Mouse (Mus musculus): ENCODE results near the gene Sf1. TPM values are rescaled to one million over a fixed set of nuclear protein-coding genes. Genes with fewer than 3 reads are reported as not detected.

Sf1 gene
- polyA plus RNA-seq, 1 experiment from 2014 or later: 129 TPM

DNA sequence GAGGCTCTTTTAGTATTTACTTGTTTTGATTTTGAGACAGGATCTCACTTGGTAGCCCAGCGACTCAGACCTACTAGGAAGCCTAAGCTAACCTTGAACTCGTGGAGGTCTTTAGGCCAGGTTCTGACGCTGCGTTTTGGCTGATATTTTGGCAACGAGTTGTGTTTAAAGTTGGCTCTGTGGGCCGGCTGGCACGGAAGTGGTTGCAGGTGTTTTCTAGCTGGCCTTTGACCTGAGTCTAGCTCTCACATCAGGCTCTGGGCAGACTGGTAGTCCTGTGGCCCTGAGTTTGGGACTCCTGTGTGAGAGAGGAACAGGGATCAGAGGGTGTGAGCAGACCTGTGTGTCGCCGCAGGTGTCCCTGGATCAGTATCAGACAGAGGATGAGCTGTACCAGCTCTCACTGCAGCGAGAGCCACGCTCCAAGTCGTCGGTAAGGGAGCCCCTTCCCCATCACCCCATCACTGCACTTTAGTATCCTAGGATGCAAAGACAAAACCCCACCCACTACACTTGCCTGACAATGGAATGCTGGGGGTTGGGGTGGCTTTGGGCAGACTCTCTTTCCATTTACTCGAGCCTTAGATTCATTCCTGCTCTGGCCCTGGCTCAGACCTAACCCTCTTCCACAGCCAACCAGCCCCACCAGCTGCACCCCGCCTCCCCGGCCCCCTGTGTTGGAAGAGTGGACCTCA, 44.5 kb downstream of the Sf1 start:
- Histone ChIP-seq H3K36me3 (no peaks in the 10 kb centered on the region), H3K4me1 (replicated peaks) (no peaks in the 10 kb centered on the region; the same call in 1 of the 2 replicates), H3K27me3 (replicated peaks) (peaks cover 10% of the 10 kb centered on the region), H3K4me3 (replicated peaks) (no peak overlapping the region), H3K27ac (no peak overlapping the region), H3K9me3 (no peaks in the 10 kb centered on the region), H3K4me2 (replicated peaks) (no peak overlapping the region), H3K9ac (no peak overlapping the region)
- WGBS: 58% methylated on average over 16 of the region's 16 CpGs
- ATAC-seq: no peak

DNA sequence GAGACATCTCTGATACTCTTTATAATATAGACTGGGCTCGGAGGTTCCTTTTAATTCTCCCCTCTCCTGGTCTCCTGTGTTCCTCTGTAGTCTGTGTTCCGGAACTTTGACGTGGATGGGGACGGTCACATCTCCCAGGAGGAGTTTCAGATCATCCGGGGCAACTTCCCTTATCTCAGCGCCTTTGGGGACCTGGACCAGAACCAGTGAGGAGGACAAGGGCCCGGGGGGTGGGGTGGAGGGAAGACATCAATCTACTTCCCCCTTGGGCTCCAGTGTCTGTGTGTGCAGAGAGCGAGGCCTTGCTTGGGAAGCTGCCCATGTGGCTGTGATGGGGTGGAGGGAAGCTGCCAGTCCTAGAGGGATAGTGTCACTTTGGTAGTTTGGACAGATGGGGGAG, 45.3 kb downstream of the Sf1 start:
- Histone ChIP-seq H3K9me3 (no peaks in the 10 kb centered on the region), H3K36me3 (no peaks in the 10 kb centered on the region), H3K4me2 (replicated peaks) (no peak overlapping the region), H3K27ac (no peak overlapping the region), H3K27me3 (replicated peaks) (peaks cover 4% of the 10 kb centered on the region; the same call in 1 of the 2 replicates), H3K4me3 (replicated peaks) (no peak overlapping the region), H3K9ac (no peak overlapping the region), H3K4me1 (replicated peaks) (no peaks in the 10 kb centered on the region; the same call in 1 of the 2 replicates)
- 79% methylated on average over 8 of the region's 8 CpGs for WGBS
- no peak for ATAC-seq

DNA sequence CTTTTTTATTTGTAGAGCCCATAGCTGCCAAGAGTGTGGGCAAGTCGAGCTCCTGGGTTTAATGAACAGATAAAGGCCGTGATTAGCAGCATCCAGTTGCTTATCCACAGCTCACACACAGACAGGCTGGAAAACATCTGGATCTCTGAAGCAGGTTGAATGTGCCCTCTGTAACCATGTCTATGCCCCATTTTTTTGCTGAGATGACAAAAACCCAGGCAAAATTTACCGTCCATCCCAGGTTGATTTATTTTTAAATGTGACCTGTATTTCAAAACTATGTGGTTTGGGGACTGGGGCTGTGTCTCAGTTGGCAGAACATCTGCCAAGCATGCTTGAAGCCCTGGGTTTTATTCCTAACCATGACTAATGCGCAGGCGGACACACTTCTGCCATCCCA, 45.7 kb downstream of the Sf1 start:
- Histone ChIP-seq H3K9me3 (no peaks in the 10 kb centered on the region), H3K4me3 (replicated peaks) (no peak overlapping the region), H3K4me2 (replicated peaks) (no peak overlapping the region), H3K27me3 (replicated peaks) (peaks cover 3% of the 10 kb centered on the region; the same call in 1 of the 2 replicates), H3K36me3 (no peaks in the 10 kb centered on the region), H3K27ac (no peak overlapping the region), H3K4me1 (replicated peaks) (no peaks in the 10 kb centered on the region; the same call in 1 of the 2 replicates), H3K9ac (no peak overlapping the region)
- WGBS: 76% methylated on average over 5 of the region's 5 CpGs
- ATAC-seq: no peak

GRCm38 (mm10) chr19:6409936-6410335, 46.4 kb downstream of the Sf1 start:
- Histone ChIP-seq H3K27ac (no peak overlapping the region), H3K27me3 (replicated peaks) (peaks cover 6% of the 10 kb centered on the region; the same call in 1 of the 2 replicates), H3K9me3 (no peaks in the 10 kb centered on the region), H3K9ac (no peak overlapping the region), H3K4me2 (replicated peaks) (no peak overlapping the region), H3K36me3 (no peaks in the 10 kb centered on the region), H3K4me3 (replicated peaks) (no peak overlapping the region), H3K4me1 (replicated peaks) (no peaks in the 10 kb centered on the region; the same call in 1 of the 2 replicates)
- ATAC-seq: no peak
- WGBS: 82% methylated on average over 5 of the region's 5 CpGs

GRCm38 (mm10) chr19:6412798-6413197, 49.3 kb downstream of the Sf1 start:
- Histone ChIP-seq H3K4me1 (replicated peaks) (peaks cover 3% of the 10 kb centered on the region; the same call in 1 of the 2 replicates), H3K4me2 (replicated peaks) (no peak overlapping the region), H3K27ac (no peak overlapping the region), H3K36me3 (no peaks in the 10 kb centered on the region), H3K9me3 (no peaks in the 10 kb centered on the region), H3K27me3 (replicated peaks) (0 out of 2 replicates have a peak, but pooled peaks cover 13% of the 10 kb centered on the region), H3K9ac (no peak overlapping the region), H3K4me3 (replicated peaks) (no peak overlapping the region)
- WGBS: 55% methylated on average over 14 of the region's 14 CpGs
- ATAC-seq: peak; percentile 7; the same call in 1 of the 2 replicates

DNA sequence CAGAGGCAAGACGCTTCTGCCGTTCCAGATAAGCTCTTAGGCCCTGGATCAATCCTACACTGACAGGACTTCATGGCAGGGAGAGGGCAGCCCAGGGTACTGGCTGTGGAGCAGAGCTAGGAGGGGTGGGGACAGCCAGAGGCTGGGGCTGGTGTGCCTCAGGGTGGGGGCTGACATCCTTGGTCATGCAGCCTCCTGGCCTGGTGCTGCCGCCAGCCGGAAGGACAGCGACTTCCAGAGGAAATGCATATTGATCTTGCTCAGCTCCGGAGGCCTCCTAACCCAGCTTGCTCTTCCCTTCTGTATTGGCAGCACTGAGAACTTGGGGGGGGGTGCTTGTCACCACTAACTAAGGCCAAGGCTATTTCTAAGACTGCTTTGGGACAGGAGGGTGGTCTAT, 52.0 kb downstream of the Sf1 start:
- Histone ChIP-seq H3K4me3 (replicated peaks) (no peak overlapping the region), H3K4me2 (replicated peaks) (no peak overlapping the region), H3K9ac (no peak overlapping the region), H3K9me3 (no peaks in the 10 kb centered on the region), H3K27ac (no peak overlapping the region), H3K36me3 (no peaks in the 10 kb centered on the region), H3K27me3 (replicated peaks) (peaks cover 39% of the 10 kb centered on the region), H3K4me1 (replicated peaks) (peaks cover 10% of the 10 kb centered on the region; the same call in 1 of the 2 replicates)
- 30% methylated on average over 6 of the region's 6 CpGs for WGBS
- ATAC-seq: no peak

DNA sequence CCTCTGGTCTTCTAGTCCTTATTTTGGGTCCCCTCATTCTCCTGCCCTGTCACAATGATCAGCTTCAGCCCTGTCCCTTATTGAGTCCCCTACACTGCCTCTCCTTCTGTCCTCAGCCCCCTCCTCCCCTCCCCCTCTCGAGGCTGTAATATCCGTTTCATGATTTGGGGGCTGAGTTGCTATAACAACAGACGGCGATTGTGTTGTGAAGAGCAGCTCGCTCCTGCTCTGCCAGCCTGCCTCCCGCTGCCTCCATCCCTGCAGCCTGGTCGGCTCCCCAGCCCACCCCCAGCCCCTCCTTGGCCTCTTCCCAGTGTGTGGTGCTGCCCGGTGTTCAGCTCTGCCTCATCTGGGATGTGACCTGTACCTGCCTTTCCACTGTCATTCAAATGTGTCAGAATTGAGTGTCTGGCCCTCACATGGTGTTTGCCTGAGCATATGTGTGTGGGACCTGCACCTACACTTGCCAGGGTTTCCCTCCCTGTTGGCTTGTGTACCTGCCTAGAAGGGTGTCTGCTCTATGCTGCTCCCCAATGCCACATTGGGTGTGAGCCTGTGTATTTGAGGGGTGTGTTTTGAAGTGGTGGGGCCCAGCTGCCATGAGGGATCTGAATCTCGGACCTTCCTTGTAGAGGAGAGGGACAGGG, 52.8 kb downstream of the Sf1 start:
- WGBS: 18% methylated on average over 9 of the region's 9 CpGs
- Histone ChIP-seq H3K4me2 (replicated peaks) (no peak overlapping the region), H3K27me3 (replicated peaks) (peaks cover 47% of the 10 kb centered on the region), H3K27ac (no peak overlapping the region), H3K9ac (no peak overlapping the region), H3K9me3 (no peaks in the 10 kb centered on the region), H3K4me3 (replicated peaks) (no peak overlapping the region), H3K4me1 (replicated peaks) (peaks cover 10% of the 10 kb centered on the region; the same call in 1 of the 2 replicates), H3K36me3 (no peaks in the 10 kb centered on the region)
- no peak for ATAC-seq

GRCm38 (mm10) chr19:6416894-6417761, 53.6 kb downstream of the Sf1 start:
- peaks cover 11% of the 10 kb centered on the region; the same call in 1 of the 2 replicates for H3K4me1 ChIP-seq (replicated peaks)
- H3K9ac ChIP-seq: no peak overlapping the region
- H3K27ac ChIP-seq: no peak overlapping the region
- WGBS: 58% methylated on average over 12 of the region's 12 CpGs
- no peaks in the 10 kb centered on the region for H3K9me3 ChIP-seq
- H3K27me3 ChIP-seq (replicated peaks): peaks cover 49% of the 10 kb centered on the region
- H3K4me3 ChIP-seq (replicated peaks): no peak overlapping the region
- ATAC-seq: no peak
- no peak overlapping the region for H3K4me2 ChIP-seq (replicated peaks)
- no peaks in the 10 kb centered on the region for H3K36me3 ChIP-seq

- no peaks in the 10 kb centered on the region for H3K36me3 ChIP-seq
- H3K27me3 ChIP-seq (replicated peaks): peaks cover 52% of the 10 kb centered on the region
- no peak within 1 kb of the TSS; the same call in 1 of the 2 replicates for H3K27ac ChIP-seq
- H3K9ac ChIP-seq: peak within 1 kb of the TSS; percentile 49
- under 1% methylated on average over 34 of the region's 46 CpGs for WGBS
- H3K9me3 ChIP-seq: no peaks in the 10 kb centered on the region
- peaks cover 15% of the 10 kb centered on the region; the same call in 1 of the 2 replicates for H3K4me1 ChIP-seq (replicated peaks)
- peak within 1 kb of the TSS; percentile 96 for H3K4me2 ChIP-seq (replicated peaks)
- peak; percentile 84 for ATAC-seq
- peak within 1 kb of the TSS; percentile 44 for H3K4me3 ChIP-seq (replicated peaks)
Observed at GRCm38 (mm10) chr19:6418233-6418879, 54.9 kb downstream of the Sf1 start, which contains the start of gene Nrxn2. Gene Nrxn2 (plus strand): TSS chr19:6418731.

DNA sequence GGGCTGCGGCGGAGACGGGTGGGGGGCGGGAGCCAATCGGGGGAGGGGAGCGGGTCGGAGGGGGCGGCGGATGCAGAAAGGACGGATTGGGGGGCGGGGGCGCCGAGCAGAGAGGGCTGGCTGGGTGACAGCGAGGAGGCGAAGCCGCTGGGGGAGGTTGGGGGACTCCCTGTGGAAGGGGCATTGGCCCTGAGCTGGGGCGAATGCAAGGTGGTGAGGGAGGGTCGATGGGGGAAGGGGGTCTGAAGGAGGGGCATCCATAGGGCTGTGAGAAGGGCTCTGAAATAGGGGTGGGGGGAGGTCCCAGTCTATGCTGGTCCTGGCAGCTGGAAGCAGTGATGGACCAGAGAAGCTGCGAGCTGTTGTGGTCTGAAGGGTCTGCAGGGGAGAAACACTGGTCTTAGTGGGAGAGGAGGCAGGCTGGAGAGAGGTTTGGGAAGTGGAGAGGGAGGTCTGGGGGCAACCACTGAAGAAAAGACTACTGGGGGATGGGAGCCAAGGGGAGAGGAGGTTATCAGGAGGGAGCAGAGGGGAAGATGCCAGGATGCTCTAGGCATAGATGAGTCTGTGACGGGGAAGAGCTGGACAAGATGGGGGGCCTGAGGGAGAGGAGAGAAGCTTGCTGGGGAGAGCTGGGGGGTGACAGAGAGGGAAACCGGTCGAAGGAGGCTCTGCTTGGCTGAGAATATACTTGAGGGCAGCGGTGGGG, 55.6 kb downstream of the Sf1 start:
- ATAC-seq: no peak
- H3K4me3 ChIP-seq (replicated peaks): peak overlapping the region; percentile 44
- 10% methylated on average over 18 of the region's 23 CpGs for WGBS

GRCm38 (mm10) chr19:6419805-6420310, 56.4 kb downstream of the Sf1 start:
- Histone ChIP-seq H3K4me1 (replicated peaks) (peaks cover 15% of the 10 kb centered on the region; the same call in 1 of the 2 replicates), H3K36me3 (no peaks in the 10 kb centered on the region), H3K27me3 (replicated peaks) (peaks cover 55% of the 10 kb centered on the region), H3K4me3 (replicated peaks) (no peak overlapping the region), H3K27ac (no peak overlapping the region), H3K9me3 (no peaks in the 10 kb centered on the region), H3K4me2 (replicated peaks) (no peak overlapping the region), H3K9ac (no peak overlapping the region)
- no peak for ATAC-seq
- 59% methylated on average over 9 of the region's 9 CpGs for WGBS

More for the DNA sequence above, 55.6 kb downstream of the Sf1 start:
- H3K9me3 ChIP-seq: no peaks in the 10 kb centered on the region
- peaks cover 15% of the 10 kb centered on the region; the same call in 1 of the 2 replicates for H3K4me1 ChIP-seq (replicated peaks)
- peak overlapping the region; percentile 96 for H3K4me2 ChIP-seq (replicated peaks)
- H3K9ac ChIP-seq: no peak overlapping the region
- no peak overlapping the region for H3K27ac ChIP-seq
- no peaks in the 10 kb centered on the region for H3K36me3 ChIP-seq
- H3K27me3 ChIP-seq (replicated peaks): peaks cover 51% of the 10 kb centered on the region
